ENCODE assay signal across 22 mouse cellular contexts in genomic region chrX:164175780-164176179, GRCm38 (mm10). TPM values are rescaled to one million over a fixed set of nuclear protein-coding genes. Genes with fewer than 3 reads are reported as not detected.
DNase-seq lines count a peak whose midpoint lies in the region; ATAC-seq lines count a peak whose summit lies in the region.
"Had no signal": no experiment of that assay in that cellular context is flagged by ENCODE, and none has a peak within 500 bp of the region (broad histone marks: within the 10 kb centered on the region; RNA-seq: fewer than 3 reads in every experiment).

No protein-coding gene starts in this region.

- H3K27me3 ChIP-seq in heart, embryonic 12.5 days (replicated peaks): no peaks in the 10 kb centered on the region
- H3K27me3 ChIP-seq: forebrain, embryonic 15.5 days had no signal

- DNase-seq in layer of hippocampus, adult 9-11 months: peak; percentile 3
- DNase-seq in layer of hippocampus, postnatal 14 days (ENCODE audit: low spot score in 2 of 2): no peak
- peak; percentile 3 for DNase-seq in retina, embryonic 14.5 days (ENCODE audit: low spot score)
- no peak for DNase-seq in kidney, adult 9 months
- DNase-seq: adrenal gland, adult 2 months; adrenal gland, postnatal 25 days; cerebellum, adult 2 months; cerebellum, postnatal 10 days; embryo, embryonic 11 days; gastrocnemius, postnatal 14 days; heart, adult 11 months; heart, postnatal 10 days; heart, postnatal 4 days had no signal

- 70% methylated on average over 2 of the region's 2 CpGs for WGBS in heart, embryonic 12.5 days

- H3K27ac ChIP-seq in heart, embryonic 12.5 days (ENCODE audit: poor library complexity, severe bottlenecking): no peak overlapping the region
- H3K27ac ChIP-seq: embryonic facial prominence, embryonic 15.5 days; forebrain, embryonic 15.5 days; hindbrain, embryonic 12.5 days had no signal

- H3K4me3 ChIP-seq in heart, embryonic 12.5 days: no peak overlapping the region
- H3K4me3 ChIP-seq: embryonic facial prominence, embryonic 15.5 days; forebrain, embryonic 15.5 days; hindbrain, embryonic 12.5 days had no signal

- H3K9me3 ChIP-seq in heart, embryonic 12.5 days (replicated peaks): no peaks in the 10 kb centered on the region
- H3K9me3 ChIP-seq: embryonic facial prominence, embryonic 15.5 days; forebrain, embryonic 15.5 days; hindbrain, embryonic 12.5 days had no signal

- H3K4me2 ChIP-seq in heart, embryonic 12.5 days: no peak overlapping the region
- H3K4me2 ChIP-seq: embryonic facial prominence, embryonic 15.5 days; forebrain, embryonic 15.5 days; hindbrain, embryonic 12.5 days had no signal

- ATAC-seq in common myeloid progenitor, adult 5-6 weeks (replicated peaks; ENCODE audit: low read depth, poor library complexity, severe bottlenecking): peak; percentile 65; the same call in 1 of the 2 replicates
- ATAC-seq in erythroblast, adult 5-6 weeks (replicated peaks; ENCODE audit: low FRiP score, poor library complexity, severe bottlenecking): no peak
- no peak for ATAC-seq in heart, embryonic 12.5 days (ENCODE audit: insufficient number of reproducible peaks, low FRiP score)
- ATAC-seq: forebrain, embryonic 15.5 days; hindbrain, embryonic 16.5 days had no signal

- H3K9ac ChIP-seq in heart, embryonic 12.5 days: no peak overlapping the region
- H3K9ac ChIP-seq: embryonic facial prominence, embryonic 15.5 days; forebrain, embryonic 15.5 days; hindbrain, embryonic 12.5 days had no signal

- H3K36me3 ChIP-seq in heart, embryonic 12.5 days: no peaks in the 10 kb centered on the region
- H3K36me3 ChIP-seq: embryonic facial prominence, embryonic 15.5 days; forebrain, embryonic 15.5 days; hindbrain, embryonic 12.5 days had no signal

- H3K4me1 ChIP-seq in heart, embryonic 12.5 days (replicated peaks): no peaks in the 10 kb centered on the region
- H3K4me1 ChIP-seq: embryonic facial prominence, embryonic 15.5 days; forebrain, embryonic 15.5 days; hindbrain, embryonic 12.5 days had no signal

RNA-seq across cellular contexts. Expression of gene Ace2, which starts 36.6 kb away (rescaled TPM):
- total RNA-seq in layer of hippocampus, postnatal 14 days (2021): 1 to 10 TPM; 1.4 to 1.8 TPM
- not detected in 2 replicates for total RNA-seq in common myeloid progenitor, adult 5-6 weeks (2017)
- total RNA-seq in erythroblast, adult 5-6 weeks (2015; ENCODE audit: low replicate concordance): 1.0 TPM in 1 of 2 replicates, not detected in the other
- 0.43 TPM in 1 of 2 replicates, not detected in the other for total RNA-seq in erythroblast, adult 5-6 weeks (2017; ENCODE audit: low replicate concordance)
- polyA plus RNA-seq in heart, embryonic 12.5 days (2016; fragmentation: Nextera tagmentation; extraction: Ambion mirVana): 0.17 and 0.18 TPM in 2 replicates
- polyA plus RNA-seq: embryonic facial prominence, embryonic 11.5 days; heart, embryonic 14.5 days had no signal

Comparison
In these comparisons a context has a peak if more than half of its experiments do, and no peak if none do; other contexts are left out.
1. DNase-seq: peak in layer of hippocampus, adult 9-11 months (single experiment) and retina, embryonic 14.5 days (single experiment); none in layer of hippocampus, postnatal 14 days (0 of 2) and kidney, adult 9 months (single experiment).